20 mouse cellular contexts compared by ENCODE assay signal in genomic region chr1:40058013-40058412, GRCm38 (mm10). TPM values are rescaled to one million over a fixed set of nuclear protein-coding genes. Genes with fewer than 3 reads are reported as not detected.
"Had no signal": no experiment of that assay in that cellular context is flagged by ENCODE, and none has a peak within 500 bp of the region (broad histone marks: within the 10 kb centered on the region; RNA-seq: fewer than 3 reads in every experiment).

No protein-coding gene starts in this region.

- H3K27me3 ChIP-seq: limb, embryonic 12.5 days; limb, embryonic 15.5 days; liver, embryonic 13.5 days; lung, embryonic 15.5 days; midbrain, embryonic 12.5 days; midbrain, embryonic 15.5 days; neural tube, embryonic 13.5 days had no signal

- DNase-seq: kidney, adult 18-20 months; kidney, adult 9 months; kidney, postnatal 14 days; kidney, postnatal 4 days; left cerebral cortex, postnatal 4 days; liver, embryonic 13.5 days; lung, adult 18-20 months; lung, postnatal 10 days; lung, postnatal 36 days; thymus, adult 18-20 months; thymus, postnatal 36 days had no signal

- H3K4me2 ChIP-seq: limb, embryonic 12.5 days; limb, embryonic 15.5 days; liver, embryonic 13.5 days; lung, embryonic 15.5 days; midbrain, embryonic 12.5 days; midbrain, embryonic 15.5 days; neural tube, embryonic 13.5 days had no signal

- H3K4me1 ChIP-seq: limb, embryonic 12.5 days; limb, embryonic 15.5 days; liver, embryonic 13.5 days; lung, embryonic 15.5 days; midbrain, embryonic 15.5 days had no signal

- H3K9me3 ChIP-seq: limb, embryonic 12.5 days; limb, embryonic 15.5 days; liver, embryonic 13.5 days; lung, embryonic 15.5 days; midbrain, embryonic 12.5 days; midbrain, embryonic 15.5 days; neural tube, embryonic 13.5 days had no signal

- ATAC-seq: midbrain, embryonic 15.5 days had no signal

- H3K36me3 ChIP-seq: limb, embryonic 12.5 days; limb, embryonic 15.5 days; liver, embryonic 13.5 days; lung, embryonic 15.5 days; midbrain, embryonic 12.5 days; midbrain, embryonic 15.5 days; neural tube, embryonic 13.5 days had no signal

- H3K9ac ChIP-seq: limb, embryonic 12.5 days; limb, embryonic 15.5 days; liver, embryonic 13.5 days; lung, embryonic 15.5 days; midbrain, embryonic 12.5 days; midbrain, embryonic 15.5 days; neural tube, embryonic 13.5 days had no signal

- H3K4me3 ChIP-seq: limb, embryonic 12.5 days; limb, embryonic 15.5 days; liver, embryonic 13.5 days; lung, embryonic 15.5 days; midbrain, embryonic 12.5 days; midbrain, embryonic 15.5 days; myocyte; neural tube, embryonic 13.5 days had no signal

- H3K27ac ChIP-seq: limb, embryonic 12.5 days; limb, embryonic 15.5 days; liver, embryonic 13.5 days; lung, embryonic 15.5 days; midbrain, embryonic 12.5 days; midbrain, embryonic 15.5 days; neural tube, embryonic 13.5 days had no signal

RNA-seq across cellular contexts. Expression of gene Il1r2, which starts 15.9 kb away (rescaled TPM):
- total RNA-seq: layer of hippocampus, adult 18-20 months had no signal
- polyA plus RNA-seq: midbrain, embryonic 12.5 days; testis, adult 2 months had no signal
